Mouse (Mus musculus): ENCODE data around the gene Itgb4. TPM values are rescaled to one million over a fixed set of nuclear protein-coding genes. Genes with fewer than 3 reads are reported as not detected.
A peak's percentile ranks its signal among the peaks of the same experiment; 100 is the strongest.

The Itgb4 gene
- polyA plus RNA-seq, 1 experiment, result 7.2 TPM

GRCm38 (mm10) chr11:115968731-115969405, 5.6 kb upstream of the Itgb4 start:
- no peak for DNase-seq (ENCODE audit: extremely low spot score in 1 of 2, low spot score in 1 of 2)

DNA sequence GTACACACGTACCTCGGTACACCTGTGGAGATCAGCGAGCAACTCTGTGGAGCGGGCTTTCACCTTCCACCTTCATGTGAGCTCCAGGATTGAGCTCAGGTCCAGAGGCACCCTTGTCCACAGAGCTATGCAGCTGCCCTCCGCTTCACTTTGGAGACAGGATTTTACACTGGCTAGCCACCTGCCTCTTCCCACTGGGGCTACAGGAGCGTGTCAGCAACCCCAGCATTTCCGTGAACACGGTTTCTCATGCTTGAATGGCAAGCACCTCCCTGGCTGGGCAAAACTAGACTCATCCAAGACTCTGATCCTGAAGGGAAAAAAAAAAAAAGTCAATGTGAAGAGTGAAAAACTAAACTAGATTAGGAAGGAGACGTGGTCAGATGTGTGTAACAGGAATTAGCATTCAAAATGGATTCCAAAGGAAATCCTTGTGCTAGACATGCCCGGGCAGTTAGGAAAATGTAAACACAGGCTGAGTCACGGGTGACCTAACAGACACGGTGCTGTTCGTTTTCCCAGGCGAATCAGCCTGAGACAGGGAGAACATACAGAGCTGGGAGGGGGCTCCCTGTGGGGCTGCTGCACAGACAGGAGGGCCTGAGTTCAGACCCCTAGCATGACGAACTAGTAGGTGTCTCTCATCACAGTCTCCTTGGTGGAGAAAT, 4.4 kb upstream of the Itgb4 start:
- no peak for DNase-seq (ENCODE audit: extremely low spot score in 1 of 2, low spot score in 1 of 2)

DNA sequence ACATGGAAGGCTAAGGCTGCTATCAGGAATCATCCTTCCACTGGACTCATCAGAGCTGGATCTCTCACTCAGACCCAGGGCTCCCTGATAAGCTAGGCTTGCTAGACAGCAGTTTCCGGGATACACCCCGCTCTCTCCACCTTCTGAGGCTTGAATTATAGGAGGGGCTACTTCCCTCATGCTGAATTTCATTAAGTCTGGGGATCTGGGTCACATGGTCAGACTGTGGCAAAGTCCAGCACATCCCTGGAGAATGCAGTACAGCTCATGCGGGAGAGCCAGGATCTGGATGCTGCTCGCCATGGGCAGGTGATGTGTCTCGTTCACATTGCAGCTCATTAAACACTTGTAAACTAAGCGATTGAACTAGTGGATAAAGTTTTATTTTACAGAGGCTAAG, 3.5 kb upstream of the Itgb4 start:
- no peak for DNase-seq (ENCODE audit: extremely low spot score in 1 of 2, low spot score in 1 of 2)

DNA sequence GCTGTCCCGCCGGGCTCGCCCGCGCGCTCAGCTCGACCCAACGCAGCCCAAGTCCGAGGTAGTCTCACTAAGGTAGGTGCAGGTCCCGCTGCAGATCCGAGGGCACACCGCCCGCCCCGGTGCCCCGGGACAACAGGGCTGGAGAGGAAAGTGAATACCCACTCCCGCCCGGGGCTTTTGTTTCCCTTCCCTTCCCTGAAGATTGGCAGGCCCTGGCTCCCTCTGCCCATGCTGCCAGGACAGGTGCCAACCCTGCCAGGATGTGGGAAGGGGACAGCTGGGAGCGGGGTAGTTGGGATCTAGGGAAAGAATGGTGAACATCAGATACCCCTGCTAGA, 543 bp downstream of the Itgb4 start:
- no peak for DNase-seq (ENCODE audit: extremely low spot score in 1 of 2, low spot score in 1 of 2)

GRCm38 (mm10) chr11:115975544-115975943, 1.0 kb downstream of the Itgb4 start:
- DNase-seq (ENCODE audit: extremely low spot score in 1 of 2, low spot score in 1 of 2), result no peak

DNA sequence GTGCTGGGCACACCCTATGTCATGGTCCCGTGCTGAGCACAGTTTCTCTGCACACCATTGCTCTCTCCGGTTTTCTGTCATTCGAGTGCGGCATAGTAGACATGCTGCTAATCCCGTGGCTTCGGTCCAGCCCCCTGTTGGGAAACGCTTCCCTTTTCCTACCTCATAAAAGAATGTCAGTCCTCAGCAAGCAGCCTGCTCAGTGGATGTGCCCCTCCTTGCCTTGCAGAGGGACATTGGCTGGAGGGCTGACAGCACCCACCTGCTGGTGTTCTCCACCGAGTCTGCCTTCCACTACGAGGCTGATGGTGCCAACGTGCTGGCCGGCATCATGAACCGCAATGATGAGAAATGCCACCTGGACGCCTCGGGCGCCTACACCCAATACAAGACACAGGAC, 8.0 kb downstream of the Itgb4 start:
- no peak for DNase-seq (ENCODE audit: extremely low spot score in 1 of 2, low spot score in 1 of 2)

DNA sequence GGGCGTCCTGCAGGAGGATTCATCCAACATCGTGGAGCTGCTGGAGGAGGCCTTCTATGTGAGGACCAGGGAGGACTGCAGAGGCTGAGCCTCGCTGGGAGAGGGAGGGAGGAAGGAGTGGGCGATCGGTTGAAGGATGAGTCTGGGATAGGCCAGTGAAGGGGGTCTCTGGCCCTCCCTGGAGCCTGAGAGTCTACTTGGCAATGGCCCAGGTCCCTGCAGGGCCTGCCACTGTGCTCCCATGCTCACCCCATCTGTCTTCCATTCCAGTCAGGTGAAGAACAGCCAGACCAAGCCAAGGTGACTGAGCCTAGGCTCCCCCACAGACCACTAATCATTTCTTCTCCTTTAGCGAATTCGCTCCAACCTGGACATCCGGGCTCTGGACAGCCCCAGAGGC, 8.8 kb downstream of the Itgb4 start:
- DNase-seq (ENCODE audit: extremely low spot score in 1 of 2, low spot score in 1 of 2), result no peak

- DNase-seq (ENCODE audit: extremely low spot score in 1 of 2, low spot score in 1 of 2), result no peak
Observed at GRCm38 (mm10) chr11:115989686-115990085, 15.2 kb downstream of the Itgb4 start.

DNA sequence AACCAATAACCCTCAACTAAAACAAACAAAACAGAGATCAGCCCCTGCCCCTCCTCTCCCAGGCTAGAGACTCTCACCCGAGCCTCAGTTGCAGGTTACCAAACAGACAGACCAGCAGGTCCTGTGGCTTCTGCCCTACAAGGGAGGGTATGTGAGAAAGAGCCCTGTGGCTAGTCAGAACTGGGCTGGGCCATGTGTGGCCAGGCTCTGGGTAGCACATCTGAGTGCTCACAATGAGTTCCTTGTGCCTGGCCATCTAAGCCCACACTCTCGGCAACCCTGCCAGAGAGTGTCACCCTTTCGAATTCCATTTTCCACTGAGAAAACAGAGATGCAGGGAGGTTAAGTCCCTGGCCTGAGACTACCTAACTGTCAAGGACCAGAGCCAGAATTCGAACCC, 17.6 kb downstream of the Itgb4 start:
- no peak for DNase-seq (ENCODE audit: extremely low spot score in 1 of 2, low spot score in 1 of 2)

GRCm38 (mm10) chr11:115995256-115995655, 20.7 kb downstream of the Itgb4 start:
- DNase-seq (ENCODE audit: extremely low spot score in 1 of 2, low spot score in 1 of 2), result no peak

DNA sequence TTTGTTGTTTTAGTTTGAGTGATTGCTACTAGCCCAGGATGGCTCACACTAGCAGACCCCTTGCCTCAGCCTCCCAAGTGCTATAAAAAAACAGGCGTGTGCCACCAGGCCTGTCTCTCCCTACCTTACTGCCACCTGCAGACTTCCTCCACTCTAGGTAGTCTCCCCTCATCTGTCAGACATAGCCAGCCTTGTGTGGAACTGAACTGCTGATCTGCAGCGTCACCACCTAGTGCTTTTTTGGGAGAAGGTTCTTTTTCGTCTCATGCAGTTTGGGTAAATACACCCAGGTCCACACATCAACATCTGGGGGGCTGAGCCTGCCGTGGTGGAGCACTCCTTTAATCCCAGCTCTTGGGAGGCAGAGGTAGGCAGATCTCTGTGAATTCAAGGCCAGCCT, 22.5 kb downstream of the Itgb4 start:
- no peak for DNase-seq (ENCODE audit: extremely low spot score in 1 of 2, low spot score in 1 of 2)

- no peak for DNase-seq (ENCODE audit: extremely low spot score in 1 of 2, low spot score in 1 of 2)
Observed at GRCm38 (mm10) chr11:115997662-115998061, 23.2 kb downstream of the Itgb4 start.

GRCm38 (mm10) chr11:115999027-115999426, 24.5 kb downstream of the Itgb4 start:
- DNase-seq (ENCODE audit: extremely low spot score in 1 of 2, low spot score in 1 of 2), result no peak

GRCm38 (mm10) chr11:115999538-116000143, 25.1 kb downstream of the Itgb4 start:
- DNase-seq (ENCODE audit: extremely low spot score in 1 of 2, low spot score in 1 of 2), result peak; percentile 41 to 88

- DNase-seq (ENCODE audit: extremely low spot score in 1 of 2, low spot score in 1 of 2), result no peak
Observed at GRCm38 (mm10) chr11:116000607-116001006, 26.1 kb downstream of the Itgb4 start.

DNA sequence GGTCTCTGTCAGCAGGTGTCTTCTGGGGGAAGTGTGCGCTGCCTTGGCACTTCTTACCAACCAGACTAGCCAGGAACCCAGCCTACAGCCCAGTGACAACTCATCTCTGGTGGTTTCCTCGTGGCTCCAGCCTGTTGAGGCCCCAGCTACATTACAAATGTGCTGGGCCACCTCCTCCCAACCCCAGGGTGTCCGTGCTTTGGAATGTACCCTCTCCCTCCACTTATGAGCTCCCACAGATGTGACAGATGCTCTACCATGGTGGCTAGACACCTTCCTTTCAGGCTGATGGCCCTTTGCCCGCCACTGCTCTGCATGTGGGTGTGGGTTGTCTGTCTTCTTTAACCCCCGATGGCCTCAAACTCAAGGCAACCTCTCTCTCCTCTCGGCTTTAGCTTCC, 27.2 kb downstream of the Itgb4 start:
- no peak for DNase-seq (ENCODE audit: extremely low spot score in 1 of 2, low spot score in 1 of 2)

DNA sequence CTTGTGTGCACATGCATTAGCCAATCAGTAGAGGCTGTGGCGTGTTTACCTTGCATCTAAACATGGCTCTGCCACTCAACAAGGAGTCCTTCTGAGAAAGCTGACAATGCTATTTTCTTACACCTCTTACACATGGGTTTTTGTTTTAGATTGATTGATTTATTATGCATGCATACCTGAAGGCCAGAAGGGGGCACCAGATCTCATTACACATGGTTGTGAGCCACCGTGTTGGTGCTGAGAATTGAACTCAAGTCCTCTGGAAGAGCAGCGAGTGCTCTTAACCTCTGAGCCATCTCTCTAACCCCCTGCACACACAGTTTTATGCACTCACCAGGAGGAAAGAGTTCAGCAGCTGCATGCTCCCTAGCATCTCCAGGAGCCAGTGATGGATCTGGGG, 28.4 kb downstream of the Itgb4 start:
- DNase-seq (ENCODE audit: extremely low spot score in 1 of 2, low spot score in 1 of 2), result no peak

DNA sequence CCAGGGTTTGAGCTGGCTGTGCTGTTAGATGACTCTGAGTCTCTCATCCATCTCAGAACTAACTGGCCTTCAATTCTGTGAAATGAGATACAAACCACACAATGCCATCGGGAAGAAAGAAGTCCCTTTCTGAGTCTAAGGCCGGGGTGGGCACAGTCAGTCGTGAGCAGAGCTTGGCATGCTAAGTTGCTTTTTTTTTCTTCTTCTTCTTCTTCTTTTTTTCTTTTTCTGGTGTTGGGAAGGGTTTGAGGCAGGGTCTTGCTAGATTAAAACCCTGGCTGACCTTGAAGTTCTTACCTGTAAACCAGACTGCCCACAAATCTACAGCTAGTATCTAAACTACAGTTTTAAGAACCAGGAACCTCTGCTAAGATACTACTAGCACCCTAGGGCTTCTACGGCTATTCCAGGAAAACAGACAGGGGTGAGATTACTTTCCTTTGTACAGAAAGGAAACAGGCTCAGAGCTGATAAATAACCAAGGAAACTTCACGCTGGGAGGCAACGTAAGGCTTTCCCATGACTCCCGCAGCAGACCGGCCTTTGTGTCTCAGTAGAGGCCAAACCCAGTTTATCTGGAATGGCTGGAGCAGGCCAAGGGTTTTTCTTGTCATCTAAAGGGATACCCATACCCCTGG, 29.8 kb downstream of the Itgb4 start:
- DNase-seq (ENCODE audit: extremely low spot score in 1 of 2, low spot score in 1 of 2), result no peak

GRCm38 (mm10) chr11:116004840-116005700, 30.6 kb downstream of the Itgb4 start:
- DNase-seq (ENCODE audit: extremely low spot score in 1 of 2, low spot score in 1 of 2), result peak in 1 of 2 experiments; percentile 61

DNA sequence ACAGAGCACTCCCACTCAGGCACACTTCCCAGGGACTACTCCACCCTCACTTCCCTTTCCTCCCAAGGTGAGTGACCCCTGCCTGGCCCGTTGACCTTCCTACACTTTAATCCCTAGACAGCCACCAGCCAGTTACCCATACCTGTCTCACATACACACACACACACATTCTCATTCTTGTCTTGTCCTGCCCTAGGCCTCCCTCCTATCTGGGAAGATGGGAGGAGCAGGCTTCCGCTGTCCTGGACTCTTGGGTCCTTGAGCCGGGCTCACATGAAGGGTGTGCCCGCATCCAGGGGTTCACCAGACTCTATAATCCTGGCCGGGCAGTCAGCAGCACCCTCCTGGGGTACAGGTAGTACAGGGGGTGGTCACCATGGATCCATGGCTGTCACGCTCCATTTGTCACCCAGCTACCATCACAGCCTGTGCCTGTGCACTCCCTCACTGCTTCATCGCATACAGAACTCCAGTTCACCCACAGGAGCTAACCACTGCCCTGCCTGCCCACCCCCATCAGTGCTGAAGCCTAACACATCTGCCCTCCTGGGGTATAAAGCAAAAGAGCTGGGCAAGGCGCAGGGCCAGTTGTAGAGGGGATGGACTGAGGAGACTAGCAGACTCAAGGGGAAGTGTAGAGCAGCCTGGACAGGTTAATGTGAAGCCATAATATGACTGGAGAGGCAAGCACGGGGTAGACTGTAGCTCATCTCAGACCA, 31.4 kb downstream of the Itgb4 start:
- DNase-seq (ENCODE audit: extremely low spot score in 1 of 2, low spot score in 1 of 2), result no peak

All from frontal cortex, adult 2 months (tissue).